Mouse (Mus musculus) liver, postnatal 0 days (tissue): Measurements from ENCODE around the gene 6330409D20Rik. TPM values are rescaled to one million over a fixed set of nuclear protein-coding genes. Genes with fewer than 3 reads are reported as not detected.
A peak's percentile ranks its signal among the peaks of the same experiment; 100 is the strongest.

Experiments used
- ATAC-seq: fragments of 200-750 bp; cut with Nextera tagmentation; 2 replicates; pipeline ENCODE4 v1.8.0; 2017; ENCODE audit warnings: mild to moderate bottlenecking, moderate library complexity
- DNase-seq: peaks from one replicate; pipeline ENCODE4 v3.0.0-alpha.2; 2016
- H3K27ac ChIP-seq: fragments of 300-500 bp; sonication (generic); 2 replicates; pipeline ENCODE4 v1.5.1; 2014; ENCODE audit warnings: antibody characterized with exemption, moderate library complexity, mild to moderate bottlenecking, low read depth
- H3K27me3 ChIP-seq: fragments of 300-500 bp; sonication (generic); 2 replicates; pipeline ENCODE4 v1.6.1; 2014; ENCODE audit warnings: low read length, control low read depth, mixed read lengths; ENCODE audit not compliant: insufficient read depth
- H3K36me3 ChIP-seq: fragments of 300-500 bp; sonication (generic); replicated peaks from 2 replicates; pipeline ENCODE4 v1.6.1; 2014; ENCODE audit warnings: mild to moderate bottlenecking, control low read depth, low read length, moderate library complexity, mixed read lengths; ENCODE audit not compliant: insufficient read depth
- H3K4me1 ChIP-seq: fragments of 300-500 bp; sonication (generic); 2 replicates; pipeline ENCODE4 v1.6.1; 2014; ENCODE audit warnings: antibody characterized with exemption, mild to moderate bottlenecking, control low read depth; ENCODE audit not compliant: insufficient read depth
- H3K4me2 ChIP-seq: fragments of 300-500 bp; sonication (generic); 2 replicates; pipeline ENCODE4 v1.6.1; 2014; ENCODE audit warnings: low read depth, mild to moderate bottlenecking, low read length, moderate library complexity, mixed read lengths
- H3K4me3 ChIP-seq: fragments of 300-500 bp; sonication (generic); 2 replicates; pipeline ENCODE4 v1.5.1; 2014; ENCODE audit warnings: low read depth, low read length
- H3K9ac ChIP-seq: fragments of 300-500 bp; sonication (generic); replicated peaks from 2 replicates; pipeline ENCODE4 v1.6.1; 2014; ENCODE audit warnings: mild to moderate bottlenecking, moderate library complexity
- H3K9me3 ChIP-seq: fragments of 300-500 bp; sonication (generic); 2 replicates; pipeline ENCODE4 v1.6.1; 2016; ENCODE audit warnings: mild to moderate bottlenecking, control low read depth, low read length, mixed read lengths
- CTCF ChIP-seq: sonication (generic); IDR thresholded peaks from 2 replicates; pipeline ENCODE4 v1.5.1; 2016; ENCODE audit warnings: antibody characterized with exemption, low read depth
- EP300 ChIP-seq: IDR thresholded peaks from 2 replicates; pipeline ENCODE4 v1.6.1; 2016; ENCODE audit warnings: antibody characterized with exemption, low read depth, mild to moderate bottlenecking
- WGBS: fragments of 180-500 bp; shearing (Covaris S2); extraction: QIAGEN DNeasy Blood & Tissue Kit; methylation state at CpG from one replicate; pipeline ENCODE4 v1.1.7; 2014; ENCODE audit not compliant: insufficient replicate concordance; 5-methylcytosine and 5-hydroxymethylcytosine counted together
- polyA plus RNA-seq: library from polyadenylated mRNA; unstranded; fragments of >200 nt; fragmentation: Nextera tagmentation; extraction: Ambion mirVana; gene quantifications from 2 replicates; pipeline ENCODE4 v1.2.1, GENCODE M21; 2015

Gene 6330409D20Rik
- polyA plus RNA-seq, 1 experiment from 2014 or later = not detected

- H3K36me3 ChIP-seq = no peaks in the 10 kb centered on the region
- no peaks in the 10 kb centered on the region for H3K27me3 ChIP-seq
- H3K9ac ChIP-seq = no peak overlapping the region
- no peaks in the 10 kb centered on the region for H3K9me3 ChIP-seq
- no peak overlapping the region for H3K4me3 ChIP-seq
- 84% methylated on average over 5 of the region's 5 CpGs for WGBS
- DNase-seq (no peak), ATAC-seq (no peak)
- no peak overlapping the region for H3K4me2 ChIP-seq
- peaks cover 5% of the 10 kb centered on the region for H3K4me1 ChIP-seq
- TF ChIP-seq EP300 = no peak
- TF ChIP-seq CTCF = no peak
- H3K27ac ChIP-seq = no peak overlapping the region
Observed at GRCm38 (mm10) chr2:32769327-32770085, 28.7 kb upstream of the 6330409D20Rik start.

GRCm38 (mm10) chr2:32768661-32769285 is 28.0 kb upstream of the 6330409D20Rik start:
- ATAC-seq (peak; percentile 69), DNase-seq (peak; percentile 56)
- H3K9ac ChIP-seq = no peak overlapping the region
- no peak overlapping the region for H3K4me3 ChIP-seq
- no peaks in the 10 kb centered on the region for H3K36me3 ChIP-seq
- H3K27me3 ChIP-seq = no peaks in the 10 kb centered on the region
- TF ChIP-seq EP300 = no peak
- TF ChIP-seq CTCF = no peak
- H3K9me3 ChIP-seq = no peaks in the 10 kb centered on the region
- 45% methylated on average over 19 of the region's 19 CpGs for WGBS
- H3K4me2 ChIP-seq = no peak overlapping the region
- peaks cover 5% of the 10 kb centered on the region for H3K4me1 ChIP-seq
- H3K27ac ChIP-seq = no peak overlapping the region

GRCm38 (mm10) chr2:32767241-32767640 is 26.4 kb upstream of the 6330409D20Rik start:
- Histone ChIP-seq H3K36me3 (no peaks in the 10 kb centered on the region), H3K9ac (no peak overlapping the region), H3K9me3 (no peaks in the 10 kb centered on the region), H3K27me3 (no peaks in the 10 kb centered on the region), H3K27ac (no peak overlapping the region), H3K4me2 (no peak overlapping the region), H3K4me1 (peaks cover 5% of the 10 kb centered on the region), H3K4me3 (no peak overlapping the region)
- TF ChIP-seq EP300 (no peak), CTCF (no peak)
- DNase-seq (no peak), ATAC-seq (no peak)
- 66% methylated on average over 12 of the region's 12 CpGs for WGBS

DNA sequence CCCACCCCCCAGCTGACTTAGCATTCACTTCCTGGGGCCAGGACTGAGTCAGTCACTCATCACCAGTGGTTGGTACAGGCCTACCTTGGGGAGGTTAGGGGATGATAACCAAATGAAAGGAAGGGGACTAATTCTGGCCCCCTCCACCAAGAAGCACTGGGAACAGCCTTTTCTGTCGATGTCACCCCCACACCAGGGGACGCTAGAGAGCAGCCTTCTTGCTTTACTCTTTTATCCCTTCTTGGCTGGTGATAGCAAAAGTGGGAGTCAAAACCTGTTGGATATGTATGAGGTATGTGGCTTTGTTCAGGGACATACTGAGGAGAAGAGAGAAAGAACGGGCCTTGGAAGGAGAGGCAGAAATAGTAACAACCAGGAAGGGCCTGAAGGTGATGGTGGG is 22.5 kb upstream of the 6330409D20Rik start:
- no peak overlapping the region for H3K4me3 ChIP-seq
- H3K4me2 ChIP-seq = no peak overlapping the region
- no peak overlapping the region for H3K9ac ChIP-seq
- H3K27ac ChIP-seq = no peak overlapping the region
- peaks cover 9% of the 10 kb centered on the region for H3K36me3 ChIP-seq
- DNase-seq (no peak), ATAC-seq (no peak)
- no peaks in the 10 kb centered on the region for H3K9me3 ChIP-seq
- TF ChIP-seq CTCF = peak; percentile 51
- TF ChIP-seq EP300 = no peak
- H3K4me1 ChIP-seq = no peaks in the 10 kb centered on the region
- no peaks in the 10 kb centered on the region for H3K27me3 ChIP-seq
- WGBS = 72% methylated on average over 3 of the region's 3 CpGs

GRCm38 (mm10) chr2:32761859-32762258 is 21.0 kb upstream of the 6330409D20Rik start:
- TF ChIP-seq EP300 (no peak), CTCF (no peak)
- H3K9me3 ChIP-seq = no peaks in the 10 kb centered on the region
- ATAC-seq = no peak
- no peak overlapping the region for H3K4me2 ChIP-seq
- 81% methylated on average over 4 of the region's 4 CpGs for WGBS
- peaks cover 9% of the 10 kb centered on the region for H3K36me3 ChIP-seq
- no peaks in the 10 kb centered on the region for H3K27me3 ChIP-seq
- H3K27ac ChIP-seq = no peak overlapping the region
- no peaks in the 10 kb centered on the region; the same call in 1 of the 2 replicates for H3K4me1 ChIP-seq
- no peak overlapping the region for H3K9ac ChIP-seq
- no peak for DNase-seq
- H3K4me3 ChIP-seq = no peak overlapping the region

GRCm38 (mm10) chr2:32761361-32761760 is 20.5 kb upstream of the 6330409D20Rik start:
- H3K4me3 ChIP-seq = no peak overlapping the region
- 85% methylated on average over 14 of the region's 14 CpGs for WGBS
- no peak overlapping the region for H3K9ac ChIP-seq
- DNase-seq = peak; percentile 13
- no peaks in the 10 kb centered on the region; the same call in 1 of the 2 replicates for H3K4me1 ChIP-seq
- no peak for ATAC-seq
- H3K9me3 ChIP-seq = no peaks in the 10 kb centered on the region
- H3K36me3 ChIP-seq = peaks cover 9% of the 10 kb centered on the region
- no peaks in the 10 kb centered on the region for H3K27me3 ChIP-seq
- no peak overlapping the region for H3K4me2 ChIP-seq
- no peak overlapping the region for H3K27ac ChIP-seq
- TF ChIP-seq EP300 (no peak), CTCF (no peak)
